Mouse (Mus musculus): Measurements from ENCODE around the gene Ss18l2. TPM values are rescaled to one million over a fixed set of nuclear protein-coding genes. Genes with fewer than 3 reads are reported as not detected.

Ss18l2 gene
- 10 to 100 TPM; 50.7 to 52.2 TPM for polyA plus RNA-seq (2017; shearing (Covaris generic))

DNA sequence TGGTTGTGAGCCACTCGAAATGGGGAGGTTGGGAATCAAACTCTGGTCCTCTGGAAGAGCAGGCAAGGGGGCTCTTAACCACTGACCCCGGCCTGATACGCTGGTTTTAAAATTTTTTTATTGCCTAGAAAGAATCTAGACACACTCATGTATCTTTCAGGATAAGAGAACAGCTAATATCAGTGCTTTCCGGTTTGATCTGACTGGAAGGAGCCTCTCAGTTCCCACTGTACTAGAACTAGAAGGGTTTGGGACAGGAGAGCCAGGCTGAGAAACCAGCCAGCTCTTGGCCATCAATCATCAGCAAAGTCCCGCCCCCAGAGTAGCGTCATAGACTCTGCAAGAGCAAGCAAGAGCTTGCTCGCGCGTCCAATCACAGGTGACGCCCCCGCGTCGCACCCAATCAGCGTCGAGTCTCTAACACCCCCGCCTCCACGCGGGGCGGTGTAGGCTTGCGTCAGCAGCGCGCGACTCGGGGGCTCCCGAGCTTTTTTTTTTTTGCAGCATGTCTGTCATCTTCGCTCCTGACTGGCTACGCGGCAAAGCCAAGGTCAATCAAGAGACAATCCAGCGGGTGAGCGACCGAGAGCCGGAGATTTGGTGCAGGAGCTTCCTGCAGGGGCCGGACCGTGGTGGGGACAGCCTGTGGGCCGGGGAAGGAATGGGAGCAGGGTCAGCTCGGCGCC is at the start of gene Ss18l2:
Gene Ss18l2 (plus strand): TSS at position 432 of the 686 bp plus-strand sequence.
- peak; percentile 93 for ATAC-seq

DNA sequence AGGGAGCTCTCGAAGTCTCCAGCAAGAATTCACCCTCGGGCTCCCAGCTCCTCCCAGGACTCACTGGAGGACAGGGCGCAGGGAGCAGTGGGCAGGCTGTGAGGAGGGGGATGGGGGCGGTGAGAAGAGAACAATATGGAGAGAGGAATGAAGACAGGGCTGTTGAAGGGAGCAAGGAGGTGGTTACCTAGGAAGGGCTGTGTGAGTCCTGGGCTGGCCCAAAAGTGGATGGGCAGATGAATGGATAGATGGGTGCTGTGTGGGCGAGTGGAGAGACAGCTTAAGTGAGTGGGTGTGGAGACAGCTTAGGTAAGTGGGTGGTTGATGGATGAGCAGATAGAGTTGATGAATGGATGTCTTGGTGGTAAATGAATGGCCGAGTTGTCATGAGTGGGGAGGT is 46.7 kb upstream of the Ss18l2 start:
- no peak for ATAC-seq

DNA sequence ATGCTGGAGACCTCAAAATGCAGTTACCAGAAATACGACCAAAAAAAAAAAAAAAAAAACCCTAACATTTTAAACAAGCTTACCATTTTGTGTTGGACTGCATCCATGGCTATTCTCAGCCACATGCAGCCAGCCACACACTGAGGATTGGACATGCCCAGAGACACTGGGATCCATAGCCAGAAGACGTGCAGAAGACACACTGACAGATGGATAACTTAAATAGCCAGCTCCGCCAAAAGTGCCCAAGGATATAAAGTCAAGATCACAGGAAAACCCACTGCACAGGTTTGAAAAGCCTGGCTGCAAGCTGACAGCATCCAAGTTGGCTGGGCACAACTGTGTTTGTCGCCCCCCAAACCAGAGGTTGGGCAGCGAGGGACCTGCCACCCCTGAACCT is 46.0 kb upstream of the Ss18l2 start:
- no peak for ATAC-seq

DNA sequence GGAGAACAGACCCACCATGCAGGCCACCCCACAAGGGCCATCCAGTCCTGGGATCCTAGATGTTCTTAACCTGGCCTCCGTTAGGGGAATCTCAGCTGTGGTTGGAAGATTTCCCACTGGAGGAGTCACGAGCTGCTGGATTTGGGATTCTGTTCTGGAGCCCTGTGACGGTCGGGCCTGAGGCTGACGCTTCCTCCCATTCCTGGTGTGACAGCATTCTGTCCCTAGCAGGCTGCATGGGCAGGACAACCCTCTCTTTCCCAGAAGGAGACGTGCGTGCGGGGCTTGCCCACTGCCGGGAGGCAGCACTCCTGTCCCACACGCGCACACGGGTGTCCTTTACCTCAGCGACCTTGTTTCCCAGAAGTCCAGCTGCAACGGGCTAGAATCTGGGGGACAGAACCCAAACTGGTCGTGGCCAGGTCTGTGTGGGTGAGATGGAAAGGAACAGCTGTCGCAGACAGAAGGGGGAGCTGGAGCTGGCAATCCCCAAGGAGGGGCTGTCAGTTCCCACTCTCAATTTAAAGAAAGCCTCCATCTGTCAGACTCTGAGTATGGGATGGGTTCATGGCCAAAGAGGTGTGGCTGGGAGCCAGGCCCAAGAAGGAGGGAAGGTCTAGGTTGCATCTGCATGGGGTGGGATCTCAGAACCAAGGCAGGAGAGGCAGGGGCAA is 43.0 kb upstream of the Ss18l2 start:
- ATAC-seq, result no peak

DNA sequence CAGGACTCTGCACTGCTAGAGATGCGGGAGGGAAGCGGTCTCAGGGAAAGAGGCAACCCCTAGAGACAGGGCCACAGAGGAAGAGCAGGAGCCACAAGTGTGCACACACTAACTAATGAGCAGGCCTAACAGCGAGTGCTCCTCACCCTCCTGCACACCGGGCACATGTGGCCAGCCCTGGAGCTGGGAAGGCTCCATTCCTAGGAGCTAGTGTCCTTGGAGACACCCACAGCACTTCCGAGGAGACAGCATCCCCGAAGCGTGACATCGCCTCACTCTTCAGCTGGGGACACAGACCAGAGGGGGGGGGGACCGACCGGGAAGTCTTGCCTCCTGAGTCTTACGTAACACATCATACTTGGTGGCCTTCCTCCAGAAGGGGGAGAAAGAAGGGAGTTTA is 42.3 kb upstream of the Ss18l2 start:
- no peak for ATAC-seq

DNA sequence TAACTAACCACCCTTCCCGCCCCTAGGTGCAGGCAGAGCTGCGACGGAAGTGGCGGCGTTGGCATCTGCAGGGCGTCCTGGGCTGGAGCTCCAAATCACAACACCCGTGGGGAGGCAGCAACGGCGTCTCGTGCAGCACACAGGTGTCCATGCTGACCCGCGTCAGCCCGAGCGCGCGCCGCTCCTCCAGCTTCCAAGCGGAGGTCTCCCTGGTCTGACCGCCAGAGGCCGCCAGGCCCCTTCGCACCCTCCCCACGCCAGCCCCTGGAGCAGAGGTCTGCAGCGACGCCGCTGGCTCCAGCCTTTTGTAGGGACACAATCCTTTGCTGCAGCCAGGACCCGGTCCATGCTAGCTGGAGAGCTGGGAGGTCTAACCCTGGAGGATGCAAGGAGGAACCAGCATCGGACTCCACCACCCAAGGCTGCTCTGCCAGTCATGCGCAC is 40.8 kb upstream of the Ss18l2 start:
- peak; percentile 67 for ATAC-seq

DNA sequence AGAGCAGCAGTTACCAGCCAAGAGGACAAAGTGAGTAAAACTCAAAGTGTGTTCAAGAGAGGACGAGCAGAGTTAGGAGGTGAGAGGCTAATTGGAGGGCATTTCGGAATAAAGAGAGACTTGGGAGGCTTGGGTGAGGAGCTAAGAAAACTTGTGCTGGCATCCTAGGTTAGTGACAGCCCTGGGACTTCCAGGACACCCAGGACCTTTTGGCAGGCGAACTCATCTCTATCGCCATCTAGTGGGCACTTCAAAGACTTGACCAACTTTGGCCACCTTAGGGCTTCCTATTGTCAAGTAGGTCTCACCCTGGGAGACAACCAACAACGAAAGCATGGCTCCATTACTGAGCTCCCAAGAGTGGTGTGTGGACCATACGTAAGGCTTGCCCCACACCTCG is 38.8 kb upstream of the Ss18l2 start:
- no peak for ATAC-seq

DNA sequence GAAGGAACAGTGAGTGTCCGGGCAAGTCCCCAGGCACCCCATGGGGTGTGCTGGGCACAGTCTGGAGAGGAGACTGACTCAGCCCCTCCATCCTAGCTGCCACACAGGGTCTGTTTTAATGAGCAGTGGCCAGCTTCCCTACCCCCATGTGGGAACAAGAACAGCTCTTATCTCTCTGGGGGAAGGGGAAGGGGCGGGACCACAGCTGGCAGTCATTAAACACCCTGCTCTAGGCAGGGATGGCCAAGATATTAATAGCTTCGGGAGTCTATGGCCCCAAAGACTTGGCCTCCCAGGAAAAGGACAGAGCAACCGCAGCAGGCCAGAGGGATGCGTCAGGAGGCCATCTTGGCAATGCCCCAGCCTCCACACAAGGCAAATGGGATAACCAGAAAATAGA is 37.8 kb upstream of the Ss18l2 start:
- ATAC-seq, result no peak

DNA sequence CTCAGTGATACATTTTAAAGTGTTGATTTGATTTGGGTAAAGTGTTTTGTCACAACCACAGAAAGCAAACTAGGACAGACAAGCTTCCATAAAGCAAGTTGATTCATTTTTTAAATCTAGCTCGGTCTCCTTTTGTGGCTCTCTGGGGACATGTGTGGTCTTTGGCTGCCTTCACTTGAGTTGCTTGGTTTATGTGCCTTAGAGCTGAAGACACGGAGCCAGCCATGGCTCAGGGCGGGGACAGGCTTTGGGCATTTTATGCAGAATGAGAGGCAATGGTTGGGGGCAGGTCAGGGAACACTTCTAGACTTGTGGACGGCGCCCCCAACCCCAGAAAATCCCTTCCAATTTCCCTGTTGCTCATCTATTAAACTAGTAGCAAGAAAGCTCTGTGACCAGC is 36.4 kb upstream of the Ss18l2 start:
- ATAC-seq, result no peak

DNA sequence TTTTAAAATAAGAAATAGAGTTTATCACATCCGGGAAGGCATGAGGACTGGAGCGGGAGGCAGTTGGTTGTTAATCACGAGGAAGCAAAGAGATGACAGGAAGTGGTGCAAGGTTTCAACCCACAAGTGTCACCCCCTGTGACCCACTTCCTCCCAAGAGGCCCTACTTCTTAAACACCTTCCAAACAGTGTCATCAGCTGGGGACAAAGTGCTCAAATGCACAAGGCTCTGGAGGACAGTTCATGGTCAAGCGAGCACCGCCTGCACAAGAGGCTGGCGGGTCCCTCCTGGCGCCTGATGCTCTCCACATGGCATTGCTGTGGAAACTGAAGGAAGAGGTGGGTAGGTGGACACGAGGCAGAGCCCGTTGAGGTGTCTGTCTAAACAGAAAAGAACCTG is 35.1 kb upstream of the Ss18l2 start:
- peak; percentile 93 for ATAC-seq

DNA sequence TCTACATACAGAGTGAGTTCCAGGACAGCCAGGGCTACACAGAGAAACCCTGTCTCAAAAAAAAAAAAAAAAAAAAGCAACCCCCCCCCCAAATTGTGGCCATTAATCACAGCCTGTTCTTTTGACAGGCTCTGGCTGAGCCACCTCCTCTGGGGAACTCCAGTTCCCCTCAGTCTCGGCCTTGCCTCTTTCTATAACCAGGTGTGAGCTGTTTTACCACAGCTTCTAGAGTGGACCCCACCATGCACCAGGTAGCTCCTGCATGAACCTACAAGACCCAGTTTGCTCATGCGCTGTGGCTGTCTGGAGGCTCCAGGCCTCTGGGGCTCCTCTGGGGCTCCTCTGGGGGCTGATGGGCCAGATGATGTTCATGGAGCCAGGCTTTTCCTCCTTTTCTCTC is 34.6 kb upstream of the Ss18l2 start:
- peak; percentile 17 for ATAC-seq

DNA sequence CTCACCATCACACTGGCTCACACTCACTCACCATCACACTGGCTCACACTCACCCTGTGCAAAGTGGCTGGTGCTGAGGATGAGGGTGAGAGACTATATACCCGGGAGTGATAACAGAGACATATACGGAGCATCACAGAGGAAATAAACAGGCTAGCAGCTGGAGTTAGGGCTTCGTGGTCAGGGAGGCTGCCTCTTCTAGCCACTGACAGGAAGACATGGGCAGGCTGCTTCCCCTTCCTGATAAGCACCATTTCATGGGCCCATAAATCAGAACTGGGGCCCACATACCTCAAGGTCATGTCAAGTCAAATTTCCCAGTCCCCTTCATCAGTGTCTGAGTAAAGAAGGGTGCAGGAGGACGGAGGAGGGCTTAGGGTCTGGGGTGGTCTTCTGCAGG is 33.1 kb upstream of the Ss18l2 start:
- peak; percentile 19 for ATAC-seq

DNA sequence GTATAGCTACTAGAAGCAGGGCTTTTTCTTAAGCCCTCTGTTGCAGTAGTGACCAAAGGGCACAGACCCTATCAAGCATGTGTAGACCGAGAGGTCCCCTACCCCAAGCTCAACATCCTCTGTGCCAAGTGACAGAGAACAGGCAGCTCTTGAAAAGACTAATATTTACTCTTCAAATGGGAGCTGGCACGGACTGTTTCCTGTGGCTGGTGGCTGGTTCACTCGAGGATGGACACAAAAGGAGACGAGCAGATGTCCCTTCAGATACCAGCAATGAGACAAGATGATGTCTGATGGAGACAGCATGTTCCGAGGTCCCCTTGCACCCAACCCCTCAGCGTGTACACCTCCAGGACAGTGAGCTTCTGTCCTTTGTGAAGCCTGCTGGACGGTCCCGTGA is 32.7 kb upstream of the Ss18l2 start:
- ATAC-seq, result no peak

DNA sequence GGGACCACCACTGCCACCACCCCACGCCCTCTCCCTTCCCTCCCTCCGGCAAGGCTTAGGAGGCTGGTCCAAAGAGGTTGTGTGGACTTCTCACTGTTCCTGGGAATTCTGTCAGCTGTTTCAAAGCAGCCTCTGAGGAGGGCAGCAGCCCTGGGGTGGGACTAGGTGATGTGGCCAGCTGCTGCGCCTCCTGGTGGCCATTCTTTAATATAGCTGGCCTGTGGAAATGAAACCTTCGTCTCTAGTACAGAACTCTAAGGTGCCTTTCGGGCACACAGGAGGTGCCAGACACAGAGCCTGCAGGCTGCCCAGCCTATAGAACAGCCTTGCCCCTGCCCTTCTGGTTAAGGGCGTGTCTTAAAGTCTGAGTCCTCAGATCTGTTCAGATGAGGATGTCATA is 30.6 kb upstream of the Ss18l2 start:
- ATAC-seq, result no peak

DNA sequence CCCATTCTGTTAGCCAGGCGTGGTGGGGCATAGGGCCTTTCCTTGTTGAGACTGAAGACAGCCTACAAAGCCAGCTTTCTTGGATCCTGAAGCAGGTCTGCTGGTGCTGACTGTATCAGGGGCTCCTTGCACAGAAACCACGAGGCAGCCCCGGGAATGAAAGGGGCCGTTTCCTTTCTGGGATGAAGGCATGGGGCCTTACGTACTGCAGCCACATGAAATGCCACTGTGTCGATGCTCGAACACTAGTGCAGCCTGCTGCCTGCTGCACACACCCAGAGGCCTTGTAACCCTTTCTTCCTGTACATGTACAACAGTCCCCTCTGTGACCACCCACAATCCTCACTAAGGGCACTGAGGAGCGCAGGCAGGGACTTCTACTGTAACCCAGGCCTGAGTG is 28.9 kb upstream of the Ss18l2 start:
- ATAC-seq, result no peak

DNA sequence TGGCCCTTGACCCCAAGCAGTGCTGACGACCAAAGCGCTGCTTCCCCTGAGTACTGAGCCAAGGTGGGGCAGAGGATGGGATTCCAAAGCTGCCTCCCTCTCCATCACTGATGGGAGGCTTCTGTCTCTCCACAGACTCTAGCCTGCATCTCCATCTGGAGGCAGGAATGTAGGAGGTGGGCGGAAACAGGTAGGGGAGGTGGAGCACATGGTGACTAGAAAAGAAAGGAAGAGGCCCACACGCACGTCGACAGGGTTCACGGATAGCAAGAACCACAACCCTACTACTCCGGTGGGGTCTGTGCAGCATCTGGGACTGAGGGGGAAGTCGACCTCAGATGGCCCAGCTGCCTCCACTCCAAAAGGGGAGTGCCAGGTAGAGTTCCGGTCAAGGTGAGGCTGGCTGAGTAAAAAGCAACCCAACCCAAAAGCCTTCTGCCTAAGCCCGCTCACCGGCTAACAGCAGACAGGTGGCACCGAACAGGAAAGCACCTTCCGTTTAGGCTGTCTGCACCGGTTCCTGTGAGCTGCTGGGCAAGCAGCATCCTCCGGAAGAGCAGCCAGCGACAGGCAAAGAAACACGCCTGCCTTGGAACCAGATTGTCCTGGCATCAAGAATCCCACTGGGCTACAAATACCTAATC is 28.0 kb upstream of the Ss18l2 start:
- ATAC-seq, result peak; percentile 88

DNA sequence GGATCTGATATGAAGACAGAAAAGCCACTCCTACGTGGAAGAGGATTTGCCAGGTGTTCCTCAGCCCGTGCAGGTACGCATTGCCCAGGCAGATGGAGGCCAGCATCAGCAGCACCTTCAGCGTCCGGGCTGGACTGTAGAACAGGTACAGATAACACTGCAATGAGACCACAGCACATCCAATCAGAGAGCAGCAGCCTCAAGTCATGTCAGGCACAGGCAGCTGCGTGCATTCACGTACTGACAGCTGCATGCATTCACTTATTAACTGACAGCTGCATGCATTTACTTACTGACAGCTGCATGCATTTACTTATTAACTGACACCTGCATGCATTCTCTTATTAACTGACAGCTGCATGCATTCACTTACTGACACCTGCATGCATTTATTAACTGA is 25.4 kb upstream of the Ss18l2 start:
- ATAC-seq, result no peak

DNA sequence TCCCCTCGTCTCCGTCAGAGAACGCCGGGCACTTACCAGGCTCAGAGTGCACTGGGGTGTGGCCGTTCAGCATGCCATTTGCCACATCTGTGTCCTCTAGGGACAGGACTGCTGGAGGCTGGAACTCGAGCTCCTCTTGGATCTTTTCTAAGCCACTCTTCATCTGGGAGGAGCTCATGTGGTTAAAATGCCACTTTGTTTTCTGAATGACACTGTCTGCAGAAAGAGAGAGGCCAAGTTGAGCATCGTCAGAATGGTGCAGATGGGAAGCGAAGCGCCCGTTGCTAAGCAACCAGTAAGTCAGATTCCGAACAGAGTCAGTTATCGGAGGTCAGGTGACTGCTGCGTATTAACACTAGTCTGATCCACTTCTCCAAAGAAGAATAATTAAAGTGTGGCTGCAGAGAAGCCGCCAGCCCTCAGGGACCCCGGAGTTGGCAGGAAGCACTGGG is 19.9 kb upstream of the Ss18l2 start:
- ATAC-seq, result no peak

DNA sequence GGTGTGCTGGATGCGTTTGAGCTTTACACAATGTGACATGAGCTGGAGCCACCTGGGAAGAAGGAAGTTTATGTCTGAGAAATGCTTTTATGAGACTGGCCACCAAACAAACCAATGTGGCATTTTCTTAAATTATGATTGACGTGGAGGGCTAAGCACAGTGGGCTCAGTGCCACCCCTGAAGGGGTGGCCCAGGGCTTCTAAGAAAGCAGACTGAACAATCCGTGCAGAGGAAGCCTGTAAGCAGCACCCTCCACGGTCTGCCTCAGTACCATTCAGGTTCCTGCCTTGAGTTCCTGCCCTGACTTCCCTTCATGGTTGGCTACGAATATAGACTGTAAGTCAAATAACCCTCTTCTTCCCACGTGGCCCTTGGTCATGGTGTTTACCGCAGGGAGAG is 19.4 kb upstream of the Ss18l2 start:
- ATAC-seq, result no peak

DNA sequence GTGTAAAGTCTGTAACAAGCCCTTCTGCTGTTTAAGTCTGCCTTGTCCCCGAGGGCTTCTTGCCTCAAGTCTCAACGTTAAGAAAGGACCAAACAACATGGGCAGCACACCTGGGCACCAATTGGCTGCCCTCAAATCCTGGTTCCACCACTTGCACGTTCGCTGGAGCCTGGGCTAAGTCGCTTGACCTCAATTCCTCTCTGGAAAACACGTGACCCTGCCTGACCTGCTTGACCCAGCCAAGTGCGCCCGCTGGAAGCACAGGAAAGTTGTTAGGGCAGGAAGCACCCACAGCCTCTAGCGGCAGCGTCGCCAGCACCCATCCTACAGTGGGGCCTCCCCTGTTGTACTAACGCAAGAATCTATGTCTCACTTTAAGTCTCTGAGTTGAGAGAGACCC is 15.4 kb upstream of the Ss18l2 start:
- ATAC-seq, result no peak

DNA sequence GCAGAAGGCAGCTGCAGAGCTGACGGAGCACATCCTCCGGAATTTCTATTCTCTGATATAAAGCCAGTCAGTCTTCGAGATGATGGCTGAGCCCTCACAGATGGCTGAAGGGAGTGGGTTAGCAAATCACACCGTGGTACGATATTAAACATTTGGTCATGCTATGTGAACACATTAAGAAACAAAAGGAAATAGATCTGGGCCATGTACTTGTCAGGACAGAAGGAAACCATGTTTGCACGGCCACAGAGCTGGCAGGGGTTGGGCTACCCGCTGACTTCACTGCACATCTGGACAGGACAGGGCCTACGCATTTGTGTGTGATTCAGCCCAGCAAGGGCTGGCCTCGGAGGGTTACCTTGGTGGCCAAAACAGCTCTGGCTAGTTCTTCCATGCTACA is 13.5 kb upstream of the Ss18l2 start:
- ATAC-seq, result no peak

DNA sequence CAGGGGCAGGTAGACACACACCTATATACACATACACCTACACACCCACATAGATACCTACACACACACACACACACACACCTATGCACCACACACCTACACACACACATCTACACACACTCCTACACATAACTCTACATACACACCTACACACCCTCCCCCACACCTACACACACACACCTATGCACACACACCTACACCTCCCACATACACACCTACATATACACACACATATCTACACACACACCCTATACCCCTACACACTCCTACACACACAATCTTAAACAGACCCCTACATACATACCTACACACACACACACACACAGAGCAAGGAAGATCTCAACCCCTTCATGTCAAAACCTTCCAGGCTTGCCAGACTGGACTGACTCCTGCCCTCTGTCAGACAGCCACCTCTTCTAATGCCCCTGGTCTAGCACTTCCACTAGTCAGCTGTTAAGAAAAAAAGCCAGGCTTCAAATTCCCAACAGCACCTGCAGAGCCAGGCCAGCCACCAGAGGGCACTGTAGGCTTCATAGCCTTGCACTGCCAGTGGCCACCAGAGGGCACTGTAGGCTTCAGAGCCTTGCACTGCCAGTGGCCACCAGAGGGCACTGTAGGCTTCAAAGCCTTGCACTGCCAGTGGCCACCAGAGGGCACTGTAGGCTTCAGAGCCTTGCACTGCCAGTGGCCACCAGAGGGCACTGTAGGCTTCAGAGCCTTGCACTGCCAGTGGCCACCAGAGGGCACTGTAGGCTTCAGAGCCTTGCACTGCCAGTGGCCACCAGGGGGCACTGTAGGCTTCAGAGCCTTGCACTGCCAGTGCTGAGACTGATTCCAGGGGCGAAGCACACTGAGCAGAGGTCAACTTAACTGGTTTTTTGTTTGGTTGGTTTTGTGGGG is 12.7 kb upstream of the Ss18l2 start:
- ATAC-seq, result no peak

DNA sequence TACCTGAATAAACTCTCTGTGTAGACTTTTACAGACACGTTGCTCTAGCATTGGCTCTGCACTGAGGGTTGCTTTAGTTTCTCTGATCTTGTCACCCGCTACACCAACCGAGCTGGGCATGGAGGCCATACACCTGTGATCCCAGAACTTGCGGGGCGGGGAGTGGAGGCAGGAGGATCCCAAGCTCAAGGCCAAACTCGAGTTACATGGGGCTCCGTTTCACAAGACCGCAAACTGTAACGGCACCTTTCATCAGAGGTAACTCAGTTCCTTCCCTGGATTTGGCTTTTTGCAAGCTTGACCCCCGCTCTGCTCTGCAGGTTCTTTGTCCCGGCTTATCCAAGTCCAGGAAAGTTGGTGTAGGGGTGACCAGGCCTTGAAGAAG is 5.9 kb upstream of the Ss18l2 start:
- no peak for ATAC-seq
